Mouse (Mus musculus): ENCODE data around the gene Fndc1. TPM values are rescaled to one million over a fixed set of nuclear protein-coding genes. Genes with fewer than 3 reads are reported as not detected.

The Fndc1 gene
- polyA plus RNA-seq, 1 experiment from 2014 or later = 0.64 TPM

DNA sequence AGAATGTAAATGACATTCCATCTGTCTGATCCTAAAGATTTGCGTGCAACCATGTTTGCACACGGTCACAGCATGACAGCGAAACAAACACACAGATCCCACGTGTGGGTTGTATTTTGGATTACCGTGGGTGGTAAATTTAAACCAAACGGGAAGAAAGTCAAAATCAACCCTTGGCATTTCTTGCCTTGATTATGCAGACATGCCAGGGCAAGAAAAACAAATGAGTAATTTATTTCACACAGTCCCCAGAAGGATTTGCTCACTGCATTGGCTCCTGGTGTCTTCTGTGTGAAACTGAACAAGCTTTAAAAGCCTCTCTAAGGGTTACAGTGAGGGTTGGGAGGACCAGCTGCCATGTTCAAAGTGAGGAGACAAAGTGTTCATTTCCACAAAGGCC is 22.0 kb downstream of the Fndc1 start:
- Histone ChIP-seq H3K27ac (no peak overlapping the region), H3K36me3 (replicated peaks) (no peaks in the 10 kb centered on the region), H3K4me1 (no peaks in the 10 kb centered on the region), H3K4me3 (no peak overlapping the region), H3K27me3 (ENCODE audit: poor library complexity, severe bottlenecking) (no peaks in the 10 kb centered on the region), H3K9me3 (no peaks in the 10 kb centered on the region)
- no peak for DNase-seq (ENCODE audit: extremely low spot score, low spot score)
- 89% methylated on average over 6 of the region's 6 CpGs for WGBS

DNA sequence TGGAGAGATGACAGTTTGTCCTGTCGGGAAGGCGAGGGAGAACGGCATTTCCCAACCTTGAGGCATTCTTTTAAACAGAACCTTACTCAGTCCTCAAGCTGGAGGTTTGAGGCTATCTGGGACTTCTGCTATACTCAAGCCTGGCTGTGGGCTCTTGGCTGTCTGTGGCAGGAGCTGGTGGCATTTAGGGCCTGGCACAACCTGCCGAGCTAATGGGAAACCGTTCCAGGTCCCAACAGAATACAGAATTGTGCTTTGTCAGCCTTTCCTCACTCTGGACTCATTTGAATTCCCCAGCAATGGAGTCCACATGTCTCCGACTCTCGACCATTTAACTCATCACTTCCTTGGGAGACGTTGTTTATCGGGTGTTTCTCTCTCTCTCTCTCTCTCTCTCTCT is 24.6 kb downstream of the Fndc1 start:
- Histone ChIP-seq H3K27me3 (ENCODE audit: poor library complexity, severe bottlenecking) (no peaks in the 10 kb centered on the region), H3K4me3 (no peak overlapping the region), H3K9me3 (no peaks in the 10 kb centered on the region), H3K27ac (no peak overlapping the region), H3K36me3 (replicated peaks) (no peaks in the 10 kb centered on the region), H3K4me1 (no peaks in the 10 kb centered on the region)
- DNase-seq (ENCODE audit: extremely low spot score, low spot score) = no peak
- 77% methylated on average over 9 of the region's 9 CpGs for WGBS

- no peaks in the 10 kb centered on the region for H3K27me3 ChIP-seq (ENCODE audit: poor library complexity, severe bottlenecking)
- no peaks in the 10 kb centered on the region for H3K36me3 ChIP-seq (replicated peaks)
- no peak overlapping the region for H3K4me3 ChIP-seq
- 74% methylated on average over 3 of the region's 3 CpGs for WGBS
- H3K4me1 ChIP-seq = no peaks in the 10 kb centered on the region
- no peaks in the 10 kb centered on the region for H3K9me3 ChIP-seq
- no peak overlapping the region for H3K27ac ChIP-seq
- DNase-seq (ENCODE audit: extremely low spot score, low spot score) = no peak
Measured at GRCm38 (mm10) chr17:7799894-7800293, 27.2 kb downstream of the Fndc1 start.

GRCm38 (mm10) chr17:7795584-7795983 is 31.5 kb downstream of the Fndc1 start:
- no peak overlapping the region for H3K4me3 ChIP-seq
- H3K27me3 ChIP-seq (ENCODE audit: poor library complexity, severe bottlenecking) = no peaks in the 10 kb centered on the region
- no peaks in the 10 kb centered on the region for H3K4me1 ChIP-seq
- no peaks in the 10 kb centered on the region for H3K9me3 ChIP-seq
- no peak overlapping the region for H3K27ac ChIP-seq
- DNase-seq (ENCODE audit: extremely low spot score, low spot score) = no peak
- 91% methylated on average over 8 of the region's 8 CpGs for WGBS
- no peaks in the 10 kb centered on the region for H3K36me3 ChIP-seq (replicated peaks)

GRCm38 (mm10) chr17:7795168-7795567 is 31.9 kb downstream of the Fndc1 start:
- Histone ChIP-seq H3K9me3 (no peaks in the 10 kb centered on the region), H3K36me3 (replicated peaks) (no peaks in the 10 kb centered on the region), H3K27ac (no peak overlapping the region), H3K4me1 (no peaks in the 10 kb centered on the region), H3K27me3 (ENCODE audit: poor library complexity, severe bottlenecking) (no peaks in the 10 kb centered on the region), H3K4me3 (no peak overlapping the region)
- 88% methylated on average over 2 of the region's 2 CpGs for WGBS
- DNase-seq (ENCODE audit: extremely low spot score, low spot score) = no peak

DNA sequence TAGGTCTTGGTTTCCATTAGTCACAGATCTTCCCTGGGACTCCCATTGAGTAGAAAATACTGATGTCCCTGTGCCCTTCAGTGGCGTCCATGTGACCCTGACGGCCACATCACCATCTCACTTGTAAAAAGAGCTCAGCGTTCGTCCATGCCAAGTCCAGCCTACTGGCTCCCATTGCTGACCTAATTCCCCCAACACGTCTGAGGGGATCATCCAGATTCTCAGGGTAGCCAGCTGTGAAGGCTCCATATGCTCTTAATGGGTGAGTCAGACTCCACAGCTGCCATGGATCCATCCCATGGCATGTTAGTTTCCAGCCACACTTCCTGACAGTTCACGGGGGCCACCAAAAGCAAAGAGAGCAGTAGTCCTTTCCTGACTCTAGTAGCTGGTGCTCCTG is 33.0 kb downstream of the Fndc1 start:
- H3K4me3 ChIP-seq = no peak overlapping the region
- no peak overlapping the region for H3K27ac ChIP-seq
- no peaks in the 10 kb centered on the region for H3K4me1 ChIP-seq
- WGBS = 88% methylated on average over 6 of the region's 6 CpGs
- H3K9me3 ChIP-seq = no peaks in the 10 kb centered on the region
- no peaks in the 10 kb centered on the region for H3K27me3 ChIP-seq (ENCODE audit: poor library complexity, severe bottlenecking)
- DNase-seq (ENCODE audit: extremely low spot score, low spot score) = no peak
- no peaks in the 10 kb centered on the region for H3K36me3 ChIP-seq (replicated peaks)

DNA sequence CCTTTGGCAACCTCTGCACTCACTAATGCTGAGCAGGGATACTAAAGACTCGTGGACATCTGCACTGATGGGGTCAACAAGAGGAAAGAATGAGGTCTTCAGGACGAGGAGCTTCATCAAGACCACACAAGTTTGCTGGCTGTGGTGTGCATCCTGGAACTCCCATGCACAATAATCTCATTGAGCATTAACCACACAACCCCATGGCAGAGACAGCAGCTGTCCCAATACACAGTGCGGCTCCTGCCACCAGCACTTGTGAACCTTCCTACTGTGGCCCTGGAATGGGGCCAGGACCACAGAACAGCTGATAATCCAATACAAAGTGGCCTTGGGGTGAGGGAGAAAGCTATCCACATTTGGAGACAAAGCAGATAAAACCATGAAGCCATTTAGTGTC is 36.6 kb downstream of the Fndc1 start:
- H3K9me3 ChIP-seq = no peaks in the 10 kb centered on the region
- 76% methylated on average over 3 of the region's 3 CpGs for WGBS
- no peaks in the 10 kb centered on the region for H3K36me3 ChIP-seq (replicated peaks)
- H3K4me3 ChIP-seq = no peak overlapping the region
- no peaks in the 10 kb centered on the region for H3K4me1 ChIP-seq
- no peak overlapping the region for H3K27ac ChIP-seq
- DNase-seq (ENCODE audit: extremely low spot score, low spot score) = no peak
- no peaks in the 10 kb centered on the region for H3K27me3 ChIP-seq (ENCODE audit: poor library complexity, severe bottlenecking)

- H3K27ac ChIP-seq = no peak overlapping the region
- H3K9me3 ChIP-seq = no peaks in the 10 kb centered on the region
- no peaks in the 10 kb centered on the region for H3K27me3 ChIP-seq (ENCODE audit: poor library complexity, severe bottlenecking)
- no peak for DNase-seq (ENCODE audit: extremely low spot score, low spot score)
- H3K36me3 ChIP-seq (replicated peaks) = no peaks in the 10 kb centered on the region
- no peak overlapping the region for H3K4me3 ChIP-seq
- 87% methylated on average over 3 of the region's 3 CpGs for WGBS
- peaks cover 5% of the 10 kb centered on the region; the same call in 1 of the 2 replicates for H3K4me1 ChIP-seq
Measured at GRCm38 (mm10) chr17:7774101-7774500, 53.0 kb downstream of the Fndc1 start.

DNA sequence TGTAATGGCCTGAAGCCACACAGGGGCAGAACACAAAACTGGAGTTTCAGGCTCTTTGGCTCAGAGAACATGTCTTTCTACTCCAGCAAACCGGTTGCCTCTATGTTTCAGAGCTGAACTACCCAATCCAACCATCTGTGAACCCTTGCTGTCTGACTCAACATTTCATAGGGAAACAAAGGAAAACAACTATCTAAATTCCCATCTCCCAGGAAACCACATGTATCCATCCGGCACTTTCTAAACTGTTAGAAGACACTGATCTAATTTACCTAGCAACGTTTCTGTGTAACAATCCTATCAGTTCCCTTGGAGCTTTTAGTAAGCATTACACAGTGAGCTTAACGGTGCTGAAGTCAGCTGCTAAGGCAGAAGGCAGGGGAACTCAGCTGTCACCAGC is 67.3 kb downstream of the Fndc1 start:
- Histone ChIP-seq H3K4me1 (no peaks in the 10 kb centered on the region), H3K36me3 (replicated peaks) (no peaks in the 10 kb centered on the region), H3K27me3 (ENCODE audit: poor library complexity, severe bottlenecking) (no peaks in the 10 kb centered on the region), H3K4me3 (no peak overlapping the region), H3K9me3 (no peaks in the 10 kb centered on the region), H3K27ac (no peak overlapping the region)
- no peak for DNase-seq (ENCODE audit: extremely low spot score, low spot score)
- WGBS = 84% methylated on average over 4 of the region's 4 CpGs

GRCm38 (mm10) chr17:7755001-7755400 is 72.1 kb downstream of the Fndc1 start:
- Histone ChIP-seq H3K27ac (no peak overlapping the region), H3K36me3 (replicated peaks) (no peaks in the 10 kb centered on the region), H3K27me3 (ENCODE audit: poor library complexity, severe bottlenecking) (no peaks in the 10 kb centered on the region), H3K9me3 (no peaks in the 10 kb centered on the region), H3K4me3 (no peak overlapping the region), H3K4me1 (no peaks in the 10 kb centered on the region)
- DNase-seq (ENCODE audit: extremely low spot score, low spot score) = no peak
- WGBS = 86% methylated on average over 11 of the region's 11 CpGs

DNA sequence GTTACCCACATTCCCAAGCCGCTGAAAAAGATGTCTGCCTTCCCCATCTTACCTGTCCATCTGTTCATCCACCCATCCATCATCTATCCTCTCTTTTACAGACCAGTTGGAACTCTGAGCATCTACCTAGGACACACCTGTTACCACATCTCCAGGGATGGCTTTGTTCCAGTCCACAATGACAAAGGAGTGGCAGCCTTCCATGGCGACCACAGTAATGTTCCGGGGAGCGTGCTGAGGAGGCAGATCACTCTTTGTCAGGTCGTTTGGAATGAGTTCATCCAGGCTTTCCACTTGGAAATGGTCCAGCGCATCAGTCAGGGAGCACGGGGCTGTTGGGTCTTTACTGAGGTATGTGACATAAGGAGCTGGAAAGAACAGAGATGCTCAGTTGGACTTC is 73.7 kb downstream of the Fndc1 start:
- DNase-seq (ENCODE audit: extremely low spot score, low spot score) = no peak
- Histone ChIP-seq H3K9me3 (no peaks in the 10 kb centered on the region), H3K27ac (no peak overlapping the region), H3K27me3 (ENCODE audit: poor library complexity, severe bottlenecking) (no peaks in the 10 kb centered on the region), H3K36me3 (replicated peaks) (no peaks in the 10 kb centered on the region), H3K4me3 (no peak overlapping the region), H3K4me1 (no peaks in the 10 kb centered on the region)
- WGBS = 85% methylated on average over 7 of the region's 7 CpGs

- H3K9me3 ChIP-seq = no peaks in the 10 kb centered on the region
- no peaks in the 10 kb centered on the region for H3K4me1 ChIP-seq
- whole genome bisulfite sequencing = 82% methylated on average over 4 of the region's 4 CpGs
- no peak for DNase-seq (ENCODE audit: extremely low spot score, low spot score)
- no peaks in the 10 kb centered on the region for H3K36me3 ChIP-seq (replicated peaks)
- H3K27me3 ChIP-seq (ENCODE audit: poor library complexity, severe bottlenecking) = no peaks in the 10 kb centered on the region
- H3K4me3 ChIP-seq = no peak overlapping the region
- H3K27ac ChIP-seq = no peak overlapping the region
Measured at GRCm38 (mm10) chr17:7749051-7749815, 77.9 kb downstream of the Fndc1 start.

DNA sequence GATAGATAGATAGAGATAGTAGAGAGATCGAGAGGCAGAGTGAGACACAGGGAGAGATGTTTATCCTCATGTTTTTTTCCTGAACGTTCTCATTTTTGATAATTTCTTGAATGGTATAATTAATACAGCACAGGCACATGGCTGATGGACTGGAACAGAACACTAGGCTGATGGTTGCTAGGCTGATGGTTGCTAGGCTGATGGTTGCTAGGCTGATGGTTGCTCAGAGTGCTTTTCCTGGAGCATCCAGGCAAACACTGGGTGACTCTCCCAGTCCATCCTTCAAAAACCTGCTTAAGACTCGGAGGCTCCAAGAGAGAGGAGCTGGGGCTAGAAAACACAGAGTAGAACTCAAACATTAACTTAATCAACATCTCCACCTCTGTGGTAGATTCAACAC is 80.3 kb downstream of the Fndc1 start:
- WGBS = 95% methylated on average over 3 of the region's 3 CpGs
- no peak overlapping the region for H3K4me3 ChIP-seq
- no peak for DNase-seq (ENCODE audit: extremely low spot score, low spot score)
- no peak overlapping the region for H3K27ac ChIP-seq
- no peaks in the 10 kb centered on the region for H3K4me1 ChIP-seq
- no peaks in the 10 kb centered on the region for H3K9me3 ChIP-seq
- H3K27me3 ChIP-seq (ENCODE audit: poor library complexity, severe bottlenecking) = no peaks in the 10 kb centered on the region
- no peaks in the 10 kb centered on the region for H3K36me3 ChIP-seq (replicated peaks)

- no peaks in the 10 kb centered on the region for H3K4me1 ChIP-seq
Measured at GRCm38 (mm10) chr17:7744976-7745375, 82.1 kb downstream of the Fndc1 start.

More at GRCm38 (mm10) chr17:7744976-7745375, 82.1 kb downstream of the Fndc1 start:
- no peak for DNase-seq (ENCODE audit: extremely low spot score, low spot score)
- H3K27ac ChIP-seq = no peak overlapping the region
- H3K36me3 ChIP-seq (replicated peaks) = no peaks in the 10 kb centered on the region
- H3K27me3 ChIP-seq (ENCODE audit: poor library complexity, severe bottlenecking) = no peaks in the 10 kb centered on the region
- whole genome bisulfite sequencing = 89% methylated on average over 4 of the region's 4 CpGs
- no peaks in the 10 kb centered on the region for H3K9me3 ChIP-seq
- no peak overlapping the region for H3K4me3 ChIP-seq
